Mouse (Mus musculus) WW6 (cell line): ENCODE data around the gene H3f3a.

Experiments used
- DNase-seq: peaks from one replicate; pipeline ENCODE4 v3.0.0-alpha.2; 2013; ENCODE audit warnings: low read depth, low spot score

H3f3a gene

GRCm38 (mm10) chr1:180762180-180762579, 51.6 kb downstream of the H3f3a start:
- DNase-seq, result no peak

GRCm38 (mm10) chr1:180757956-180758520, 55.7 kb downstream of the H3f3a start:
- DNase-seq, result no peak

GRCm38 (mm10) chr1:180757252-180757955, 56.3 kb downstream of the H3f3a start:
- no peak for DNase-seq

GRCm38 (mm10) chr1:180756711-180757110, 57.0 kb downstream of the H3f3a start:
- DNase-seq, result no peak

- no peak for DNase-seq
Observed at GRCm38 (mm10) chr1:180754376-180754775, 59.4 kb downstream of the H3f3a start.

GRCm38 (mm10) chr1:180752115-180752514, 61.6 kb downstream of the H3f3a start:
- DNase-seq, result no peak
